Mouse (Mus musculus): ENCODE measurements at regions not wholly inside any gene's neighbourhood (a gene's known extent, or its start where the extent isn't known, plus 50 kb on each side); places are given as distances from the start of the nearest gene placed in this dataset.

- no peak for DNase-seq (ENCODE audit: low spot score)
These were observed 459.4 kb downstream of the Pros1 start for GRCm38 (mm10) chr16:63313544-63313943.

- DNase-seq (ENCODE audit: low spot score): peak; percentile 16
These were observed 465.5 kb downstream of the Pros1 start for GRCm38 (mm10) chr16:63319602-63320001.

- no peak for DNase-seq (ENCODE audit: low spot score)
These were observed 497.5 kb downstream of the Pros1 start for GRCm38 (mm10) chr16:63351511-63352125.

DNA sequence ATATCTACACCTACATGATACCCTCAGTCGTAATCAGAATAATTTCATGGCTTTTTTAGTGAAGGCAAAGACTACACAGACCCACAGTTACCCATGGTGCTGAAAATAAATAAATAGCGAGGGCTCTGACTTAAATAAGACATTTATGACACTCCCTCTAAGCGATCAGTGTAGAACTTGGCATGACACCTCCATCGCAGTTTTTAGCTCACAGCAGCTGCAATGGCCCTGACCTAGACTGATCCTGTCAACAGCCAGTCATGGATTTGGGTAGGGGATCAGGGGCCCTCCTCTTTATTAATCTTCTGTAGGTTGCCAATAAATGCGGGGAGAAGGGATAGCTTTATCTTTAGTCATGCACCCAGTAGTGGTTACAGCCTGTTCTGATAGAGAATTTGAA lies 494.1 kb downstream of the Epha3 start:
- DNase-seq (ENCODE audit: low spot score): no peak

- DNase-seq (ENCODE audit: low spot score): no peak
These were observed 492.7 kb downstream of the Epha3 start for GRCm38 (mm10) chr16:63371275-63371674.

GRCm38 (mm10) chr16:63404976-63405375 lies 459.0 kb downstream of the Epha3 start:
- DNase-seq (ENCODE audit: low spot score): no peak

GRCm38 (mm10) chr16:63412656-63413055 lies 451.3 kb downstream of the Epha3 start:
- no peak for DNase-seq (ENCODE audit: low spot score)

DNA sequence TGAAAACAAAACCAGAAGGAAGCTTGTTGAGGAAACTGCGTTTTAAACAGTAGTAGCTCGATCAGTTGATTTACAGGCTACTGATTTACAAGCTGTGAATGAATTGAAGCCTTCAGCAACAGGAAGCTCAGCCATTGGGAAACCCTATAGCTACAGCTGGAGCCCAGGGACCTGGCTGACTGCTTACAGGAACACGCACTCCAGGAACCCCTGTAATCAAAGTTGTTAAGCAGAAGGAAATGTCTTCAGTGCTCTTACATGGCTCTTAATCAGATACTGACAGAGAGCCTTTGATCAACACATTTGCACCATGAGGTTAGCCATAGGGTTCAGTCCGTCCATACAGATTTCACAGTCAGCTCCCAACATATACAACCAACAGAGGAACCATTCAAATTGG lies 411.7 kb downstream of the Epha3 start:
- DNase-seq (ENCODE audit: low spot score): no peak

DNA sequence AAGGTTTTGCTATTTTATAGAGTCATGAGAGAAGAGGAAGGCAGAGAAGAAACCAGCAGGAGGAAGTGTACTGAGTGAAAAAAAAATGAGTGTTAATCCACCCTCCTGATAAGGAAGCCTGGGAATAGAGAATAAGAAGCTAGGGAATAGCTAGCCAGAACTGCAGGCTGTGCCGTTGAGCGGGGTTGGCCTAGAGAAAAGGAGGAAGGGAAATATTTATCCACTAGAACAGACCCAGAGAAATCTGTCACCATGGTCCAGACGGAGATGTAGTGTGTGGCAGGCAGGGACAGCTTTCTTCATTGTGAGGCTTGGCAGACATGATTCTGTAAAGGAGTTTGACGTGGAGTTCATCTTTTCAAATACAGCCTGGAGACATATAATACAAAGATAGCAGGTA lies 397.4 kb downstream of the Epha3 start:
- DNase-seq (ENCODE audit: low spot score): no peak

DNA sequence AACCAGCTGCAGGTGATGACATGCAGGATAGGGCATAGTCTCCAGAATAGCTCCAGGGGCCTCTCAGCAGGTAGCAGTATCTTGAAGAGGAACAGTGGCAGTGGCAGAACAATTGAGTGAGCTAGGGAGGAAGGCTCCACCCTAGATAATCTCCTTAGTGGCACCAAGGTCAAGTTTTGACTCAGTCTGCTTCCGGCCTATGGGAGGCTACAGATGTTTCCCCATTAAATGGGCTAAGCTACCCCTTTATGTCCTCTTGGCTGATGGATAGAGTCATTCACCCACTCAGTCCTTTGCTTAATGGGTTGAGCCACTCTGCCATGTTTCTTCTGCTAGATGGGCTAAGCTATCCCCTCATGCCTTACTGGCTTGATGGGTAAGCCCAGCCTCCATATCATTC lies 395.1 kb downstream of the Epha3 start:
- no peak for DNase-seq (ENCODE audit: low spot score)
